Mouse (Mus musculus) forelimb bud, embryonic 11.5 days (tissue): ENCODE measurements around the gene Capn8.
A peak's percentile ranks its signal among the peaks of the same experiment; 100 is the strongest.

ENCODE experiments used
- DNase-seq: peaks from one replicate; pipeline ENCODE4 v3.0.0-alpha.2; 2012; ENCODE audit warnings: low read depth, low spot score

The Capn8 gene

GRCm38 (mm10) chr1:182564408-182565120, at the start of gene Capn8:
Capn8 (plus strand) TSS chr1:182565007.
- no peak for DNase-seq

GRCm38 (mm10) chr1:182516758-182517676, 47.8 kb upstream of the Capn8 start, which contains the start of gene Capn2:
Capn2 (minus strand) TSS chr1:182517608.
- peak; percentile 61 for DNase-seq

GRCm38 (mm10) chr1:182517677-182518011, 47.2 kb upstream of the Capn8 start:
- DNase-seq = no peak

- DNase-seq = no peak
These were observed 46.6 kb upstream of the Capn8 start for GRCm38 (mm10) chr1:182518143-182518680.

- no peak for DNase-seq
These were observed 46.0 kb upstream of the Capn8 start for GRCm38 (mm10) chr1:182518811-182519210.

GRCm38 (mm10) chr1:182519341-182519740, 45.5 kb upstream of the Capn8 start:
- no peak for DNase-seq

GRCm38 (mm10) chr1:182520091-182520937, 44.5 kb upstream of the Capn8 start:
- DNase-seq = peak; percentile 61

GRCm38 (mm10) chr1:182520938-182521500, 43.8 kb upstream of the Capn8 start:
- no peak for DNase-seq

- no peak for DNase-seq
These were observed 41.8 kb upstream of the Capn8 start for GRCm38 (mm10) chr1:182522961-182523360.

GRCm38 (mm10) chr1:182523692-182524091, 41.1 kb upstream of the Capn8 start:
- no peak for DNase-seq

GRCm38 (mm10) chr1:182525601-182526000, 39.2 kb upstream of the Capn8 start:
- DNase-seq = no peak

- DNase-seq = no peak
These were observed 37.5 kb upstream of the Capn8 start for GRCm38 (mm10) chr1:182527261-182527766.

GRCm38 (mm10) chr1:182527921-182528858, 36.6 kb upstream of the Capn8 start:
- no peak for DNase-seq

- no peak for DNase-seq
These were observed 31.2 kb upstream of the Capn8 start for GRCm38 (mm10) chr1:182533583-182533982.

GRCm38 (mm10) chr1:182535080-182535481, 29.7 kb upstream of the Capn8 start:
- DNase-seq = no peak

GRCm38 (mm10) chr1:182539023-182539940, 25.5 kb upstream of the Capn8 start:
- DNase-seq = peak; percentile 85

GRCm38 (mm10) chr1:182542110-182542509, 22.7 kb upstream of the Capn8 start:
- DNase-seq = no peak

GRCm38 (mm10) chr1:182543136-182543535, 21.7 kb upstream of the Capn8 start:
- DNase-seq = no peak

- DNase-seq = no peak
These were observed 20.9 kb upstream of the Capn8 start for GRCm38 (mm10) chr1:182543906-182544305.
